ENCODE assay signal across 10 mouse cellular contexts in genomic region chr4:114901643-114902351, GRCm38 (mm10). TPM values are rescaled to one million over a fixed set of nuclear protein-coding genes. Genes with fewer than 3 reads are reported as not detected.
DNase-seq lines count a peak whose midpoint lies in the region; ATAC-seq and TF ChIP-seq lines count a peak whose summit lies in the region.
"Had no signal": no experiment of that assay in that cellular context is flagged by ENCODE, and none has a peak within 500 bp of the region (broad histone marks: within the 10 kb centered on the region; RNA-seq: fewer than 3 reads in every experiment).

No protein-coding gene starts in this region.

- no peaks in the 10 kb centered on the region for H3K9me3 ChIP-seq in hindbrain, embryonic 10.5 days
- no peaks in the 10 kb centered on the region for H3K9me3 ChIP-seq in hindbrain, postnatal 0 days (ENCODE audit: low read length)
- H3K9me3 ChIP-seq in forebrain, embryonic 14.5 days (replicated peaks; ENCODE audit: control insufficient read depth, low read length) = no peaks in the 10 kb centered on the region

- H3K27me3 ChIP-seq in hindbrain, embryonic 10.5 days (ENCODE audit: insufficient read depth, poor library complexity, severe bottlenecking) = peaks cover 100% of the 10 kb centered on the region
- H3K27me3 ChIP-seq in hindbrain, postnatal 0 days (ENCODE audit: insufficient read depth, low read length) = peaks cover 80% of the 10 kb centered on the region
- H3K27me3 ChIP-seq in forebrain, embryonic 14.5 days (replicated peaks; ENCODE audit: control insufficient read depth, insufficient read depth, low read length) = peaks cover 92% of the 10 kb centered on the region

- H3K4me2 ChIP-seq in hindbrain, postnatal 0 days (ENCODE audit: low read depth, low read length) = no peak overlapping the region
- 0 out of 2 replicates have a peak overlapping the region, but pooled peaks have one; percentile 14 for H3K4me2 ChIP-seq in forebrain, embryonic 14.5 days (ENCODE audit: low read length)

- peak overlapping the region; percentile 6; the same call in 1 of the 2 replicates for H3K27ac ChIP-seq in hindbrain, embryonic 10.5 days
- no peak overlapping the region for H3K27ac ChIP-seq in hindbrain, postnatal 0 days
- H3K27ac ChIP-seq in forebrain, embryonic 14.5 days (ENCODE audit: low read depth, low read length) = no peak overlapping the region

- DNase-seq in hindbrain, embryonic 10.5 days (ENCODE audit: low spot score) = peak; percentile 64
- DNase-seq in hindbrain, postnatal 0 days (ENCODE audit: low spot score) = no peak
- DNase-seq in ZHBTc4 (ENCODE audit: low read depth, low spot score) = peak; percentile 63
- no peak for DNase-seq in forebrain, embryonic 14.5 days (ENCODE audit: low spot score)
- DNase-seq in testis, postnatal 14 days (ENCODE audit: low spot score) = no peak
- no peak for DNase-seq in gastrocnemius, postnatal 4 days (ENCODE audit: low spot score in 2 of 2)
- DNase-seq in cerebellum, adult 9-11 months = no peak
- DNase-seq: gastrocnemius, postnatal 36 days had no signal

- TF ChIP-seq CTCF in hindbrain, postnatal 0 days (IDR thresholded peaks at IDR 0.05; ENCODE audit: low read depth) = no peak

- no peak overlapping the region for H3K9ac ChIP-seq in hindbrain, postnatal 0 days (replicated peaks; ENCODE audit: low read length)
- H3K9ac ChIP-seq in forebrain, embryonic 14.5 days (ENCODE audit: low read length) = no peak overlapping the region

- H3K4me3 ChIP-seq in hindbrain, embryonic 10.5 days = peak overlapping the region; percentile 51
- no peak overlapping the region for H3K4me3 ChIP-seq in hindbrain, postnatal 0 days (ENCODE audit: low read length)
- peak overlapping the region; percentile 14; the same call in 1 of the 2 replicates for H3K4me3 ChIP-seq in forebrain, embryonic 14.5 days (ENCODE audit: low read depth, low read length)
- H3K4me3 ChIP-seq: myocyte had no signal

- H3K36me3 ChIP-seq in hindbrain, embryonic 10.5 days = no peaks in the 10 kb centered on the region
- no peaks in the 10 kb centered on the region for H3K36me3 ChIP-seq in hindbrain, postnatal 0 days (ENCODE audit: insufficient read depth, low read length)
- no peaks in the 10 kb centered on the region for H3K36me3 ChIP-seq in forebrain, embryonic 14.5 days (ENCODE audit: control insufficient read depth, insufficient read depth, low read length)

- H3K4me1 ChIP-seq in hindbrain, embryonic 10.5 days (replicated peaks) = peaks cover 35% of the 10 kb centered on the region
- no peaks in the 10 kb centered on the region for H3K4me1 ChIP-seq in hindbrain, postnatal 0 days (ENCODE audit: insufficient read depth, low read length)
- 0 out of 2 replicates have a peak, but pooled peaks cover 2% of the 10 kb centered on the region for H3K4me1 ChIP-seq in forebrain, embryonic 14.5 days (ENCODE audit: control insufficient read depth, insufficient read depth, low read length)

- ATAC-seq in hindbrain, postnatal 0 days = no peak
- 0 out of 2 replicates have a peak, but pooled peaks have one; percentile 36 for ATAC-seq in forebrain, embryonic 14.5 days
- ATAC-seq in megakaryocyte-erythroid progenitor cell, adult 5-6 weeks (replicated peaks; ENCODE audit: low FRiP score, low TSS enrichment, poor library complexity, severe bottlenecking) = 0 out of 2 replicates have a peak, but pooled peaks have one; percentile 35

- WGBS in hindbrain, embryonic 10.5 days = under 1% methylated on average over 42 of the region's 42 CpGs
- under 1% methylated on average over 41 of the region's 42 CpGs for WGBS in hindbrain, postnatal 0 days
- WGBS in forebrain, embryonic 14.5 days = 0% methylated on average over 42 of the region's 42 CpGs

RNA-seq across cellular contexts. Expression of gene Foxd2, which starts 6.9 kb away (rescaled TPM):
- 2.2 and 3.1 TPM in 2 replicates for polyA plus RNA-seq in hindbrain, embryonic 10.5 days (2016; fragmentation: Nextera tagmentation; extraction: Ambion mirVana)
- 0.90 and 1.8 TPM in 2 replicates for total RNA-seq in hindbrain, postnatal 0 days (2014; rRNA removed)
- polyA plus RNA-seq in hindbrain, postnatal 0 days (2015; fragmentation: Nextera tagmentation; extraction: Ambion mirVana) = 0.16 and 0.30 TPM in 2 replicates
- 0.27 and 0.38 TPM in 2 replicates for polyA plus RNA-seq in forebrain, embryonic 14.5 days (2014; fragmentation: Nextera tagmentation; extraction: Ambion mirVana)
- 0.09 and 0.27 TPM in 2 replicates for total RNA-seq in megakaryocyte-erythroid progenitor cell, adult 5-6 weeks (2014; fragmentation: Nextera tagmentation)
- 1.2 TPM in 1 of 2 replicates, not detected in the other for total RNA-seq in megakaryocyte-erythroid progenitor cell, adult 5-6 weeks (2017)
- 1 to 10 TPM; 1.4 to 1.5 TPM for total RNA-seq in gastrocnemius, postnatal 4 days (2021)

RNA-seq across cellular contexts. Expression of gene Foxe3, which starts 24.0 kb away (rescaled TPM):
- polyA plus RNA-seq in hindbrain, embryonic 10.5 days (2016; fragmentation: Nextera tagmentation; extraction: Ambion mirVana) = 0.18 and 0.51 TPM in 2 replicates
- total RNA-seq in hindbrain, postnatal 0 days (2014; rRNA removed) = not detected in 2 replicates
- not detected in 2 replicates for polyA plus RNA-seq in hindbrain, postnatal 0 days (2015; fragmentation: Nextera tagmentation; extraction: Ambion mirVana)
- not detected in 2 replicates for polyA plus RNA-seq in forebrain, embryonic 14.5 days (2014; fragmentation: Nextera tagmentation; extraction: Ambion mirVana)
- total RNA-seq in megakaryocyte-erythroid progenitor cell, adult 5-6 weeks (2014; fragmentation: Nextera tagmentation) = not detected in 2 replicates
- total RNA-seq in megakaryocyte-erythroid progenitor cell, adult 5-6 weeks (2017) = not detected in 2 replicates
- total RNA-seq in gastrocnemius, postnatal 4 days (2021) = not detected
- total RNA-seq: gastrocnemius, postnatal 36 days had no signal
- polyA plus RNA-seq: myocyte had no signal

Comparison
In these comparisons a context has a peak if more than half of its experiments do, and no peak if none do; other contexts are left out.
1. DNase-seq: peak in hindbrain, embryonic 10.5 days (single experiment) and ZHBTc4 (single experiment); none in hindbrain, postnatal 0 days (single experiment), forebrain, embryonic 14.5 days (single experiment), testis, postnatal 14 days (single experiment), gastrocnemius, postnatal 4 days (0 of 2) and cerebellum, adult 9-11 months (single experiment).